Mouse (Mus musculus) midbrain, embryonic 10.5 days (tissue): ENCODE measurements at regions not wholly inside any gene's neighbourhood (a gene's known extent, or its start where the extent isn't known, plus 50 kb on each side); places are given as distances from the start of the nearest gene placed in this dataset.

Source experiments
- DNase-seq: peaks from one replicate; pipeline ENCODE4 v3.0.0-alpha.2; 2017; ENCODE audit warnings: low spot score
- H3K27ac ChIP-seq: fragments of 300-500 bp; sonication (generic); replicated peaks from 2 replicates; pipeline ENCODE4 v1.5.1; 2016; ENCODE audit warnings: mild to moderate bottlenecking
- H3K27me3 ChIP-seq: fragments of 300-500 bp; sonication (generic); 2 replicates; pipeline ENCODE4 v1.6.1; 2016; ENCODE audit warnings: low read depth, mild to moderate bottlenecking; ENCODE audit not compliant: poor library complexity, severe bottlenecking
- H3K36me3 ChIP-seq: fragments of 300-500 bp; sonication (generic); 2 replicates; pipeline ENCODE4 v1.6.1; 2016; ENCODE audit warnings: mild to moderate bottlenecking, moderate library complexity
- H3K4me1 ChIP-seq: fragments of 300-500 bp; sonication (generic); 2 replicates; pipeline ENCODE4 v1.6.1; 2016
- H3K4me3 ChIP-seq: fragments of 300-500 bp; sonication (generic); 2 replicates; pipeline ENCODE4 v1.5.1; 2016; ENCODE audit warnings: mild to moderate bottlenecking, moderate library complexity
- H3K9me3 ChIP-seq: fragments of 300-500 bp; sonication (generic); replicated peaks from 2 replicates; pipeline ENCODE4 v1.6.1; 2016; ENCODE audit warnings: mild to moderate bottlenecking
- WGBS: fragments of 180-500 bp; shearing (Covaris S2); methylation state at CpG from one replicate; pipeline ENCODE4 v1.1.7; 2016; 5-methylcytosine and 5-hydroxymethylcytosine counted together

- 0 out of 2 replicates have a peak, but pooled peaks cover 3% of the 10 kb centered on the region for H3K9me3 ChIP-seq
- no peaks in the 10 kb centered on the region for H3K36me3 ChIP-seq
- H3K4me3 ChIP-seq: no peak overlapping the region
- H3K27me3 ChIP-seq: no peaks in the 10 kb centered on the region
- 94% methylated on average over 20 of the region's 20 CpGs for WGBS
- no peak for DNase-seq
- H3K27ac ChIP-seq: no peak overlapping the region
- H3K4me1 ChIP-seq: peaks cover 6% of the 10 kb centered on the region
Observed at GRCm38 (mm10) chr1:63365126-63365525, 80.6 kb upstream of the Adam23 start.

- 53% methylated on average over 5 of the region's 5 CpGs for WGBS
- peak; percentile 19 for DNase-seq
- Histone ChIP-seq H3K9me3 (0 out of 2 replicates have a peak, but pooled peaks cover 3% of the 10 kb centered on the region), H3K4me3 (no peak overlapping the region), H3K4me1 (peaks cover 6% of the 10 kb centered on the region), H3K27me3 (no peaks in the 10 kb centered on the region), H3K36me3 (no peaks in the 10 kb centered on the region), H3K27ac (no peak overlapping the region)
Observed at GRCm38 (mm10) chr1:63367697-63368376, 77.9 kb upstream of the Adam23 start.

- Histone ChIP-seq H3K36me3 (no peaks in the 10 kb centered on the region), H3K27ac (no peak overlapping the region), H3K4me1 (peaks cover 6% of the 10 kb centered on the region), H3K27me3 (no peaks in the 10 kb centered on the region), H3K9me3 (0 out of 2 replicates have a peak, but pooled peaks cover 3% of the 10 kb centered on the region), H3K4me3 (no peak overlapping the region)
- DNase-seq: no peak
- WGBS: 85% methylated on average over 3 of the region's 3 CpGs
Observed at GRCm38 (mm10) chr1:63368921-63369320, 76.8 kb upstream of the Adam23 start.

GRCm38 (mm10) chr1:63369561-63369960 is 76.1 kb upstream of the Adam23 start:
- H3K4me3 ChIP-seq: no peak overlapping the region
- H3K36me3 ChIP-seq: no peaks in the 10 kb centered on the region
- H3K4me1 ChIP-seq: peaks cover 6% of the 10 kb centered on the region
- H3K27ac ChIP-seq: no peak overlapping the region
- no peaks in the 10 kb centered on the region for H3K27me3 ChIP-seq
- 0 out of 2 replicates have a peak, but pooled peaks cover 3% of the 10 kb centered on the region for H3K9me3 ChIP-seq
- no peak for DNase-seq

- H3K4me3 ChIP-seq: no peak overlapping the region
- no peak for DNase-seq
- H3K4me1 ChIP-seq: peaks cover 5% of the 10 kb centered on the region
- no peaks in the 10 kb centered on the region for H3K36me3 ChIP-seq
- H3K27ac ChIP-seq: no peak overlapping the region
- H3K27me3 ChIP-seq: no peaks in the 10 kb centered on the region
- no peaks in the 10 kb centered on the region for H3K9me3 ChIP-seq
- WGBS: 93% methylated on average over 3 of the region's 3 CpGs
Observed at GRCm38 (mm10) chr1:63383110-63383509, 62.6 kb upstream of the Adam23 start.

- no peak overlapping the region for H3K27ac ChIP-seq
Observed at GRCm38 (mm10) chr1:63385116-63385515, 60.6 kb upstream of the Adam23 start.

GRCm38 (mm10) chr1:63395427-63395826 is 50.3 kb upstream of the Adam23 start:
- Histone ChIP-seq H3K27me3 (no peaks in the 10 kb centered on the region), H3K9me3 (no peaks in the 10 kb centered on the region), H3K4me3 (no peak overlapping the region), H3K4me1 (no peaks in the 10 kb centered on the region), H3K36me3 (no peaks in the 10 kb centered on the region), H3K27ac (no peak overlapping the region)
- DNase-seq: no peak
- 91% methylated on average over 3 of the region's 3 CpGs for WGBS

More at GRCm38 (mm10) chr1:63385116-63385515, 60.6 kb upstream of the Adam23 start:
- DNase-seq: no peak
- Histone ChIP-seq H3K36me3 (no peaks in the 10 kb centered on the region), H3K9me3 (no peaks in the 10 kb centered on the region), H3K4me1 (peaks cover 5% of the 10 kb centered on the region), H3K27me3 (no peaks in the 10 kb centered on the region), H3K4me3 (no peak overlapping the region)
- 76% methylated on average over 2 of the region's 2 CpGs for WGBS
